Mouse (Mus musculus) MEL (cell line): ENCODE measurements around the gene Fhl4.

ENCODE experiments used
- CTCF ChIP-seq, 3 experiments: IDR thresholded peaks in 2 of 3; conservative IDR thresholded peaks in 1 of 3; 2 replicates each; pipeline ENCODE4 v1.5.1; 2011 to 2012; ENCODE audit warnings: low read length in 3 of 3, low read depth in 2 of 3, mild to moderate bottlenecking in 2 of 3, improper control_type of control experiment in 1 of 3, inconsistent platforms in 1 of 3, mixed read lengths in 1 of 3, moderate library complexity in 1 of 3; ENCODE audit not compliant: control insufficient read depth in 1 of 3, insufficient read depth in 1 of 3, poor library complexity in 1 of 3, severe bottlenecking in 1 of 3
- EP300 ChIP-seq, 2 experiments: IDR thresholded peaks; 2 replicates each; pipeline ENCODE4 v1.6.1; 2011; ENCODE audit warnings: improper control_type of control experiment in 2 of 2, low read length in 2 of 2, low read depth in 1 of 2, mild to moderate bottlenecking in 1 of 2
- ETS1 ChIP-seq: IDR thresholded peaks from 2 replicates; pipeline ENCODE4 v1.6.1; 2012; ENCODE audit warnings: low read depth, mild to moderate bottlenecking, inconsistent platforms, low read length, improper control_type of control experiment, moderate library complexity
- MAX ChIP-seq: IDR thresholded peaks from 2 replicates; pipeline ENCODE4 v1.6.1; 2011; ENCODE audit warnings: low read length, improper control_type of control experiment
- POLR2A ChIP-seq, 2 experiments: IDR thresholded peaks; 2 replicates each; pipeline ENCODE4 v1.6.1; 2011 to 2012; ENCODE audit warnings: low read length in 2 of 2, mild to moderate bottlenecking in 2 of 2, control low read depth in 1 of 2, improper control_type of control experiment in 1 of 2, low read depth in 1 of 2, moderate library complexity in 1 of 2; ENCODE audit not compliant: control insufficient read depth in 1 of 2, insufficient read depth in 1 of 2, poor library complexity in 1 of 2
- SIN3A ChIP-seq: IDR thresholded peaks from 2 replicates; pipeline ENCODE4 v1.6.1; 2012; ENCODE audit warnings: low read length, improper control_type of control experiment, inconsistent platforms
- TAL1 ChIP-seq: IDR thresholded peaks from 2 replicates; pipeline ENCODE4 v1.6.1; 2012; ENCODE audit warnings: mild to moderate bottlenecking, inconsistent platforms, low read length, moderate library complexity, mixed read lengths
- UBTF ChIP-seq: IDR thresholded peaks from 2 replicates; pipeline ENCODE4 v1.6.1; 2012; ENCODE audit warnings: low read depth, mild to moderate bottlenecking, inconsistent platforms, low read length, improper control_type of control experiment, moderate library complexity, borderline replicate concordance; ENCODE audit not compliant: insufficient read depth
- ZNF384 ChIP-seq: IDR thresholded peaks from 2 replicates; pipeline ENCODE4 v1.6.1; 2012; ENCODE audit warnings: low read depth, mild to moderate bottlenecking, inconsistent platforms, low read length, improper control_type of control experiment

GRCm38 (mm10) chr10:85128453-85128852, 26.2 kb upstream of the Fhl4 start:
- TF ChIP-seq SIN3A, result peak; percentile 99
- no peak for TF ChIP-seq TAL1
- no peak for TF ChIP-seq UBTF
- no peak for TF ChIP-seq POLR2A (IDR thresholded peaks at IDR 0.05; ENCODE audit: control insufficient read depth in 1 of 2, insufficient read depth in 1 of 2, low read depth in 1 of 2, low read length in 2 of 2, poor library complexity in 1 of 2)
- TF ChIP-seq EP300 (IDR thresholded peaks at IDR 0.05; ENCODE audit: low read depth in 1 of 2, low read length in 2 of 2), result no peak
- TF ChIP-seq ETS1, result no peak
- no peak for TF ChIP-seq CTCF (IDR thresholded peaks at IDR 0.05 in 2 of 3, conservative IDR thresholded peaks at IDR 0.05 in 1 of 3; ENCODE audit: control insufficient read depth in 1 of 3, insufficient read depth in 1 of 3, low read depth in 2 of 3, low read length in 3 of 3, poor library complexity in 1 of 3, severe bottlenecking in 1 of 3)
- no peak for TF ChIP-seq ZNF384
- peak; percentile 70 for TF ChIP-seq MAX
